Mouse (Mus musculus) olfactory bulb, adult 2 months (tissue): ENCODE measurements around the gene Gm11027.

Experiments used
- CTCF ChIP-seq: fragments of 200-500 bp; IDR thresholded peaks from 2 replicates; pipeline ENCODE4 v1.5.1; 2012; ENCODE audit warnings: low read depth, mild to moderate bottlenecking, low read length, moderate library complexity; ENCODE audit not compliant: insufficient read depth
- POLR2A ChIP-seq: fragments of 200-500 bp; IDR thresholded peaks from 2 replicates; pipeline ENCODE4 v1.6.1; 2012; ENCODE audit warnings: mild to moderate bottlenecking, low read depth, low read length, moderate library complexity; ENCODE audit not compliant: insufficient read depth

DNA sequence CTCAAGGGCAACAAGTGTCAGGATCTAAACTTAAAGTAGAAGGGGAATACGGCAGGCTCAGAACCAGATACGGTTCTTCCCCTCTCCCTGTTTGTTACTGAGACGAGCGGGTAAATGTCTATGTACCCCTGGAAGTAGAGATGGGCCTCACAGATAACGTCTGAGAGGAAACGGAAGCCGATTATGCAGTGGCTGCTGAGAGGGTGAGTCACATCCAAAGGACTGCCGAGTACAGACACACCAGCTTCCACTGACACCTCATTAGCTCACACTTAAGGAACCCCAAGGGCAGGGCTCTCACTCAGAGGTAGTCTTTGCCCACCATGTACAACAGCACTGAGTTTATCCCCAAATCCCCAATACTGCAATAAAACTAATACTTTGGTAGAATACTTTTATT, 20.5 kb upstream of the Gm11027 start:
- TF ChIP-seq CTCF = no peak
- no peak for TF ChIP-seq POLR2A
